Mouse (Mus musculus) CD4-positive helper T cell, adult 2 months (primary cell): ENCODE measurements around the gene Snap47.
A peak's percentile ranks its signal among the peaks of the same experiment; 100 is the strongest.

Source experiments
- DNase-seq: peaks from one replicate; pipeline ENCODE4 v3.0.0-alpha.2; 2012; ENCODE audit warnings: low read depth, missing footprints, low spot score

Snap47 gene

DNA sequence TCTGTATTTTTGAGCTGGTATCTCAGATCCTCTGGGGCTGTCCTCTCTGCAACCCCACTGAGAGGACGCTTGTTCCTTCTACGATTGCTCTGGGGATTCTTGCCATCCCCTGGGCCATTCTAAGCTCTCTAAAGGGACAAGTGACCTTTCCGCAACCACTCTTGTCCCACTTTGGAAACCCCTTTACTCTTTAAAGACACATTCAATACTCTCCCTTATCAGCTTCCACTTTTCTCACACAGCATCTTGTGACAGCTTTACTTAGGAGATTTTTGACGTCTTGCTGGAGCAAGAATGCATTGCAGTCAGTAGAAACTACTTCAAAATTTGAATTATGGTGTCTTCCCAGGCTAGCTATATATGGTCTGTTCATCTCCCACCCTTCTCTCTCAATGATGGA is at the start of gene Snap47:
Snap47 (minus strand) TSS at position 101 of the 400 bp plus-strand sequence.
- DNase-seq: no peak

DNA sequence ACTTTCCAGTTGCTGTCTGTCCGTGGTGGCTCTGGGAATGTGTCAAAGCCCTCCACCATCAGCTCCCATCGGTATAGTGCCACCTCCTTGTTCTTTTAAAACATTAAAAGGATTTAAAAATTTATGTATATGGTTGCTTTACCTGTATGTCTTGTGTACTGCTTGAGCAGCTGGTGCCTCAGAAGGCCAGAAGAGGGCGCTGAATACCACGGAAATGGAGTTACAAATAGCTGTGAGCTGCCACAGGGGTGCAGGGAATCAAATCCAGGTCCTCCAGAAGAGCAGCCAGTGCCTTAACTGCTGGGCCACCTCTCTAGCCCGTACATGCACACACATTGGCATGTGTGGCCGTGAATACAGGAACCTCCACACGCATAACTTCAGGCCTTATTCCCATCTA is 46.8 kb upstream of the Snap47 start:
- DNase-seq: no peak

DNA sequence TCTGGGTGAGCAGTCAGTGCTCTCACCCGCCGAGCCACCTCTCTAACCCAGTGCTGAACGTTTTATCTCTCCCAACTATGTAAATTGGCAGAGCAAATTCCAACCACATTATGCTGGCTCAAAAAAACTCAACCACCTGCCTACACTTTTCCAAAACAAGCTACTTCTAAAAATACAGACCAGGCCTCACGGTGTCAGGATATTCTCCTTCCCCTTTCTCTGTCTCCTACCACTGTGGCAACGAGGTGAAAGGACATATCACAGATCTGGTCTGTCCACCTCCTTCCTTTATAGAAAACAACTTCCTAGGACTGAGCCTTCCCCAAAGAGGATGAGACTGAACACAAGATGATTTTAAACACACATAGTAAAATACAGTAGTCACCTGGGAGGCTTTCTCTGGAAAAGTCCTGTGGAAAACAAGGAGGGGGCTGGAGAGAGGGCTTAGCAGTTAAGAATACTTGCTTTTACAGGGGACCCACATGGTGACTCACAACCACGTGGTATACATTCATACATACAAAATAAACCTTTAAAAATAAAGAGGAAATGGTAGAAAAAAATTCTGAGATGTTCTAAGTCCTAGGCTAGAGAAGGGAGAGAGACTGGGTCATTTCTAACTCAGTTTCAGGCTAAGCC is 45.8 kb upstream of the Snap47 start:
- DNase-seq: no peak

DNA sequence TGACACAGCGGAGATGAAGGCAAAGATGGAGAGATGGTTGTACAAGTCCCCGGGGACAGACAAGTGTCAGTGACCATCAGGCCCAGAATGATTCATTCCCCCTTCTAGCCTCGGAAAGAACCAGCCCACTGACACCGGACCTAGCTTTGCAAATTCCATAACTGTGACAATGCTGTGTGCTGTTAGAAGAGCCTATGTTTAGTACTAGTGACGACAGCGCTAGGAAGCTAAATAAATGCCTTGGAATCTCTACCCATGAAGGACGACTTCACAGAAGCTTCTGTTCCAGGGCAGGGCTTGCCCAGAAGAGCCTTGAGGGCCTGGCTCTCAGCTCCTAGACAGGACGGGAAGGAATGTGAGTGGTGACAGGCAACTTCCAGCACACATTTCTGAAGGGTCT is 35.2 kb upstream of the Snap47 start:
- DNase-seq: no peak

DNA sequence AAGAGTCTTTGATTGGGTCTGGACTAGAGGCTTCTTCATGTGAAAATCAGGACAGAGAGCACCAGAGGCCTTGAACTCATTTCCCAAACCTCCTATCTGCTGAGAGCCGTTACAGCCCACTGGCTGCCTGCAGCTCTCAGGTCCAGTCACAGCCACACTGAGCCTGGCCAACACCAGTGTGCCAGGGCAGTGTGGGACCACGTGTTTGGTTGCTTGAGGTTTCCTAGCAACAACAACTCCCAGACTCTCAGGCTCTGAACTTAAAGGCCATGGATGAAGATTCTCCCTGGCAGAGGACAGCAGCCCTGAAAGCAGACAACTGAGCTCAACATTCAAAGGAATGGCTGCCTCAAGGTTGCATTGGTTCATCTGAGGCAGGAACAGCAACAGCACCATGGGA is 34.7 kb upstream of the Snap47 start:
- DNase-seq: no peak

DNA sequence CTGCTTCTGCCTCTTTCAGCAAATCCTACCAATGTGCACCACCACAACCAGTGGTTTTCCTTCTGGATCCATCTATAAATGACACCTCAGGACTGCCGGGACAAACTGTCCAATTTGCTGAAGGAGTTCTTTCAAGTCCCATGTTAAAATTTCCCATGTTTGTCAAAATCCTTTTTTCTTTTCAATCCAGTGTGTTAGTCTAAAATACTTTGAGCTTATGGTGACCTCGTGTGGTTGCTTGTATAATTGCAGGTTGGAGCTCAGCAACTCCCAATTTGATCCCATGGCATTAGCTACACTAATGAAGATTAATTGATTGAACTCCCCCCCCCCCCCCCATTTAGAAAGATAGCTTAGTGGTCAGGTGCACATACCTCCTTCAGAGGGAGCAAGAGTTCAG is 32.2 kb upstream of the Snap47 start:
- peak; percentile 47 for DNase-seq

DNA sequence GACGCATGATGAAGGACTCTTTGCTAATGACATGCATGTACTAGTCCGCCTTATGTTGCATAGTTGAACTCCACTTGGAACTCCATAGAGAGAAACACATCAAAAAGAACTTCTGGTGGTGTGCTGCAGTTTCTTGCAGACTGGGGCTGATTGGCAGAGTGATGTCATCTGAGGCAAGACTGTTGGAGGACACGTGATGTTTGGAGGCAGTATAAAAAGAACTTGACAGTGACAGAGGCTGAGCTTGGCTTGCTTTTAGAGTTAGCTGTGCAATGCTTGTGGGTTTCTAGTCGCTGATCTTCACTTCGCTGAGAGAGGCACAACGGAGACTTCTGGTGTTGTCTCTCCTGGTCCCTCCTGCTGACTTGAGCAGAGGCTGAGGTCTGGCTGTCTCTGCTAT is 26.3 kb upstream of the Snap47 start:
- DNase-seq: no peak

DNA sequence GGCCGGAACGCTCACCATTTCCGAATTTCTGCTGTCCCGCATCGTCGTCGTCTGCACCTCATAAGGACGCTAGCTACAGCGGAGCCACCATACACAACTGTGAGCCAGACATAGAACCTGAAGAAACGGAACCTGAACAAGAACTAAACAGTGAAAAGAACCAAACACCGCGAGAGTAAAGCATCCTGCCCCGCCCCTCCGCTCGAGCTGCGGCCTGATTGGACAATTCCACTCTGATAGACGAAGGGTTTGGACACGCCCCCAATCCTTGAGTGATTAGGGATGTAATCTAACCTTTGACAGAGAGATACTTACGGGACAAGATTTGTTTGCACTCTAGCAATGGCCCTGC is 21.3 kb upstream of the Snap47 start, which contains the start of gene Zfp867:
Zfp867 (minus strand) TSS at position 149 of the 352 bp plus-strand sequence.
- DNase-seq: peak; percentile 87

DNA sequence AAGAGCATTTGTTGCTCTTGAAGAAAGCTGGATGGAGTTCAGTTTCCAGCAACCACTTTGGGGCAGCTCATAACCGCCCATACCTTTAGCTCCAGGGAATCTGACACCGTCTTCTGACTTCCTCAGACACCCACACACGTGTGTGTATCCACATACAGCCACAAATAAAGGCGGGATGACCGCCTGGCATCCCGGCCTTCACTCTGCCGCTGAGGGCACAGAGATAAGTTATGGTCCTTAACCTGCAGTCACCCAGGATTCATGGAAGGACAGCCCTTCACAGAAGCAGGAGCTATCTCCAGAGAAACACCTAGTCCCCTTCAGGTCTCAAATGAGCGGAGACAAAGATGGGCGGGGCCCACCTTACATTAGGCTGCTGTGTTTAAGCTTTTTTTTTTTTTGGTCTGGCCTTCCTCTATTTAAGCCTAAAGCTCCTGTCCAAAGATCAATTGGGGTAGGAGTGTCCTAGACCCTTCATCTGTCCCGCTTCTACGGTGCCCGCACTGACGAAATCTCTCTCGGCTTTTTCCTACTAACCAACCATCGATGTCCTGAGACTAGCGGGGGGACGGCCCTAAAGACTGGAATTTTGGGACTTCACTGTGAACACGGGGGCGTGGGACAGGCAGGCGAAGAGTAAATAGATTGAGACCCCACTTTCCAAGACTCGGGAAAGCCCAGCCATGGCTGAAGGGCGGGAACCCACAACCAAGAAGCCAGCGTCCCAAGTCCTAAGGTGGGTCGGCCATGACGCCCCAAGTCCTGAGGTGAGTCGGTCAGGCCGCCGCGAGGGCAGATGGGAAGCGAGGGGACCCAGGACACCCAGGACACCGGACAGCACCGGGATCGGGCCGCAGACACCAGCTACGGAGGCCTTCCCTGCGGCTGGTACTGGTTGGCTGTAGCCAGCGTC is 20.7 kb upstream of the Snap47 start:
- DNase-seq: peak; percentile 17

DNA sequence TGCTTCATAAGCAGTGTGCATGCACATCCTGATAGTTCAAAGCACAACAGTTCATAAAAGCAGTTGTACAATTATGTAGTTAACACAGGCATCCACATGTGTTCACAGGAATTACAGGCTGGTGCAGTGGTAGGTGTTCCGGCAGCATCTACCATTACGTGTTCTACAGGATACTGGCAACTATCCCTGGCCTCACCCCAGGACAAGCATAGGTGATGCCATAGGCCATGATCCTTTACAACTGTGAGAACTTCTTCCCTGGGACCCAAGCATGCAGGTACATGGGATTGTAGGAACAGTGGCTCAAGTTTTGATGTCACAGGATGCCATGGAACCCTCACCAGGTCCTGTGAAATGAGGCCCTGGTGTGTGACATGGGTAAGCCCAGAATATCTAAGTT is 9.5 kb upstream of the Snap47 start:
- DNase-seq: no peak

DNA sequence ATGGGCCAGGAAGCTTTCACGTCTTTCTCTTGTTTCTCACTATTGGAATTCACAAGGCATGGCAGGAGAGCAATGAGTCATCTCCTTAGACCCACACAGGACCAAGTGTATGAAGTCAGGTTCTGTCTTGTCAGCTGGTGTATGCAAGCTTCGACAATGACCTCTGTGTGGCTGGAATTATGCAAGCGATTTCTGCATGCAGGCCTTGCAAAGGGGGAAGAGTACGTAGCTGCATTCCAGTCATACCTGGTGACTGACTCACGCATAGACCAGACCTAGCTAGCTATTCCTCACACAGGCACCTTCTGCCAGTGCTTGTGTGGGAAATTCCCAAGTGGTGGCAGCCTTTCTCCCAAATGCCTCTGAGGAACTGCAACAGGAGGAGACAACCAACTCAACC is 8.0 kb upstream of the Snap47 start:
- no peak for DNase-seq

DNA sequence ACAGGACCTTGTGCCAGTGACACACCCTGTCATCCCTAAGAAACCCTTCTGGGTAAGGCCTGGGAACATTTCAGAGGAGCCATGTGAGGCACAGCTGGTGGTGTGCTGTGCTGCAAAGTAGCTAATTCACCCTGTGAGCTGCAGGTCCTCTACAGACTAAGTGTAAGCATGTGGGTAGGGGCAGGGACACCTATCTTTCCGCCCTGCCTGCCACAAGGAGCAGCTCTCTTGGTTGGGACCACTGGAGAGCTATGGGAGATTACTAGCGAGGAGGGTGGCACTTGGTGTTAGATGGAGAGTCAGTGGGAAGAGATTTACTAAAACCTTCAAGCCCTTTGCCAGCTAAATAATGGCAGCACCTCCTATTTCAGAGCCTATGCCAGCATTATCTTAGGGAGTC is 5.9 kb upstream of the Snap47 start:
- no peak for DNase-seq

DNA sequence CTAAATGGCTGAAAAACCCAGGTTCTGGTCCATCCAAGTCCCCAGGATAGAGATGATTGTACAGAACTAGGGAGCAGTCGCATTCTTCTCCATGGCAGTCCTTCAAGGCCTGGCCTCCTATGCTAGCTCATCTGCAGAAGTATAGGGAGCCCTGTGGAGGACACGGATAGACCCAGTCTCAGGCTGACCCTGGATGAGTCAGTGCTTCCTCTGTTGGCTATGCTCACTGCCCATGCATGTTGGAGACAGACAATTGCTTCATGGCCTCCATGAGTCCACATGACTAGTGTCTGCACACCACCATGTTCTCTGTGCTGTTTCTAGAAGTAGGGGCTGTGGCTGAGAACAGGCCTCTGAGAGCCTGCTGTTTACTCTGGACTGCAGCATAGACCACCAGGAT is 5.4 kb upstream of the Snap47 start:
- no peak for DNase-seq

DNA sequence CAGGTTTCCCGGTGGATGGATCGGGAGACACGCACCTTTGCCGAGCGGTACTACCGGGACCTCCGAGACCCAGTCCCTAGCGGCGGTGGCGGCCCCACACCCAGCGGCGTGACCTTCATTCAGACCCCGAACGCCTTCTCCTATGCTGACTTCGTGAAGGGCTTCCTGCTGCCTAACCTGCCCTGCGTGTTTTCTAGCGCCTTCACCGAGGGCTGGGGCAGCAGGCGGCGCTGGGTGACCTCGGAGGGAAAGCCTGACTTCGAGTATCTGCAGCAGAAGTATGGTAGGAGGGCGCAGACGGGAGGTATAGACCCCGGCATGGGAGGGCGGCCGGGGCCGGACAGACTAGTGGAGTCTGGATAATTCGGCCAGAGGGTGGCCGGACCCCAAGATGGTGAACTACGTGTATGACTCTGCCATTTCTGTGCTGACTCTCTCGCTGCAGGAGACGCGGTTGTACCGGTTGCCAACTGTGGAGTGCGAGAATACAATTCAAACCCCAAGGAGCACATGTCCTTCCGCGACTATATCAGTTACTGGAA is 685 bp downstream of the Snap47 start:
- DNase-seq: peak; percentile 68

DNA sequence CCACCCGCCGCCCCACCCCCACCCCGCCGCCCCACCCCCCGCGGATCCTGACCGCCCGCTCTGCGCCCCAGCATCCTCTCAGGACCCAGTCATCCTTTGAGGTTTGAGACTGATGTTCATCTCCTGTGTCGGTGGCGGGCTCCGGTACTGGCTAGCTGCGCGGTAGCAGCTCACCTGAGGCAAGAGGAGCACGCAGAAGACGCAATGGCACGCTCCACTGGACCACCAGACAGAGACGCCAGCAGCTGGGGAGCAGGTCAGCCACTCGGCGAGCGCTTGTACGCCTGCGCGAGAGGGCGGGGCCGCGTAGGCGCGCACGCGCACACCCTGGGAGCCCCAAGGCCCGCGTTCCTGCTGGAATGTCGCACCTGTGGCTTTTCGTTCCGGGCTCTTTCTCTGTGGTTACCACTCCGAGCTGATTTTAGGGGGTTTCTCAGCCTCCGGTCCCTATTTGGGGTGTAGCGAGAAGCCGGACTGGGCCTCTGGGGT is 1.2 kb downstream of the Snap47 start, which contains the start of gene Jmjd4:
Jmjd4 (plus strand) TSS at position 305 of the 489 bp plus-strand sequence.
- DNase-seq: peak; percentile 86

DNA sequence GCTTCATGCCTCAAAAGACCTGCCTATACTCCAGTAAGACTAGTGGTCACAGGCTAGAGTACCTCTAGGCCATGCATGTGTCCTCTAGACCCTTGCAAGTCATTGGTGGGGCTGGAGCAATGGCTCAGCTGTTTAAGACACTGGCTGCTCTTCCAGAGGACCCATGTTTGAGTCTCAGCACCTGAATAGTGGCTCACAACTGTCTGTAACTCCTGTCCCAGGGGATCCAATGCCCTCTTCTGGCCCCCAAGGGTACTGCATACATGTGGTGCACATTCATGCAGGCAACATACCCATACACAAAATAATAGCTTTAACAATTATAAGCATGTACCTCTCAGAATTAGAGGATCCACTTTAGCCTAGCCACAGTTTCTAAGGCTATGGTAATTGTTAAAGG is 7.9 kb downstream of the Snap47 start:
- DNase-seq: no peak

DNA sequence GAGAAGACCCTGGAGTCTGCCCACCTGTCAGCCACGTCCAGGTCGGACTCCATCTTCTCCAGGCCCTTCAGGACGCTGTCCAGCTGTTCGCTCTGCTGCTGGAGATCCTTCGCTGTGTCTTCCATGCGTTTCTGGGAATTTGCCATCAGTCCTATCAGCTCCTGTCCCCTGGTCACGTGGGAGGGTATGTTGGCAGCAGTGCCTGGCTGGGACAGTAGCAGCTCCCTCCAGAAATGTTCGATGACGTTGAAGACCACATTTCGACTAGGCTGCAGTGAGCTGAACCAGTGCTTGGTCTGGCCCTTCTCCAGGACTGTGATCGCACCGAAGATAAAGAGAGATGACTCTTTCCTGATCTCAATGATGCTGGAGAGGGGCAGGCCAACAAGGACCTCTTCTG is 13.0 kb downstream of the Snap47 start:
- no peak for DNase-seq

DNA sequence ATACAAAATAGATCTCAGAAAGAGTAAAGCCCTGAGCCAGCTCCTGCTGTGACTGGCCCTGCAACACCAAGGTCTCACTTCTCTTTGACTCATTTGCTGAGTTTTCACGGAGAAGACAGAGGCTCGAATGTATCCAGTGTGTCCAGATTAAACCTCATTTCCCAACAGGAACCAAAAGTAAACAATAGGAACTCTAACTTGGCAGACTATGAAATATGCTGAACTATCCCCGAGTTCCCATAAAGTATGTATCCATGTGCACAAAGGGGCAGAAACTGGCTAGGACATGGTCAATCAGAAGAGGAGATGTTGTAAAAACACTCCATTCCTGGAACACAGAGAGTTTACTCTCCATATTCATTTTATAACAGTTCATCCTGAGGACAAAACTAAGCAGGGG is 18.7 kb downstream of the Snap47 start:
- no peak for DNase-seq

DNA sequence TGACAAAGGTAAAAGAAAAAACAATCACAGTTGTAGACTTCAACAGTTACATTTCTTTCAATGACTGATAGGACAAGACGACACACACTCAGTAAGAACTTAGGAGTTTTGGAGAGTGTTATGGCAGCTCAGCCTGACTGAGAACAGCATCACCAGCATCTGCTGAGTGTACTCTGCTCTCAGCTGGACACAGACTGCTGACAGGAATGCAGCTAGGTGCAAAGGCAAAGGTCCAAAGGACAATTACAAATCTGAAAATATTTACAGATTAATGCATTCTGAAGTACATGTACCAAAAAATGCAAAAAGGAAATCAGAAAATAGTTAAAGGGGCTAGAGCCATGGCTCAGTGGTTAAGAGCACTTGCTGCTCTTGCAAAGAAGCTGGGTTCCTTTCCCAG is 21.0 kb downstream of the Snap47 start:
- DNase-seq: no peak

DNA sequence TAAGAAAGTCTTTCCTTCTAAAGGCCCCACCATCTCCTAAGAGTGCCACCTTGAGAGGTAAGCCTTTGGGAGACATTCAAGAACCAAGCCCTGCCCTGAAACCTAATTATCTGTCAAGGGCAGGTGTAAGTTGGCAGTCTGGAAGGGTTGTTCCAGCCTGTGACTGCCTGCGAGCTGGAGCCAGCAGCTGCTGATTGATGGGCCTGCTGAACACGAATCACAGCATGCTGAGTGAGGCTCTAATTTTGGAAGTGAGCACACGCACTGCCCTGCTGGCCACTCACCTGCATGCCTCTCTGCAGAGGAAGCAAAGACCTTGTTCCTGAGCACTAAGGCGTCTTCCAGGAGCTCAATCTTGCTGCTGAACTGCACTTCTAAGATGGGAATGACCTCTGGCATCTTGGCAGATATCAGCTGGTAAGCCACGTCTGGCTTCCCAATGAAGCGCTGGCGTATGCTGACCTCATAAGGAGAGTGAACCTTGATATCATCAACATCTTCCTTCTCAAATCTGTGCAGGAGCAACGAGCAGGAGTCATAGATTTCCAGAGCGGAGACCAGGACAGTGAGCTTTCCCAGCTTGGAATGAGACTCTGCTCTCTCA is 22.8 kb downstream of the Snap47 start:
- no peak for DNase-seq

DNA sequence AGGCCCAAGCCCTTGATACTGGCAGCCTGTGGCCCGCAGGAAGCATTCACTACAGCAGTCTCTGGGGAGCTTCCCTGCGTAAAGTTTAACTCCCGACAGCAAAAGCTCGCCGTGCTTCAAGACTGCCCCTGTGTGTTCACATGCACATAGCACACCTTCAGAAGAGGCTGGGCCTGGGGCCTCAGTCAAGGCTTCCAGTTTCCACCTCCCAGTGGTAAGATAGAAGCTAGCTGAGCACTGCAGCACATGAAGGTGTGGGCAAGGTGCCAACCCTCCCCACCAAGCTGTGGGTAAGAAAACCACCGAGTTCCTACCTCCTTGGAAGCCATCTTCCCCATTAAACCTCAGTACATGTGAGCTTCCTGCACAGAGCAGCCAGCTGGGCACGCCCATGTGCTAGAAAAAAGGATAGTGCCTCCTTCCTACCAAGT is 25.3 kb downstream of the Snap47 start:
- peak; percentile 93 for DNase-seq

DNA sequence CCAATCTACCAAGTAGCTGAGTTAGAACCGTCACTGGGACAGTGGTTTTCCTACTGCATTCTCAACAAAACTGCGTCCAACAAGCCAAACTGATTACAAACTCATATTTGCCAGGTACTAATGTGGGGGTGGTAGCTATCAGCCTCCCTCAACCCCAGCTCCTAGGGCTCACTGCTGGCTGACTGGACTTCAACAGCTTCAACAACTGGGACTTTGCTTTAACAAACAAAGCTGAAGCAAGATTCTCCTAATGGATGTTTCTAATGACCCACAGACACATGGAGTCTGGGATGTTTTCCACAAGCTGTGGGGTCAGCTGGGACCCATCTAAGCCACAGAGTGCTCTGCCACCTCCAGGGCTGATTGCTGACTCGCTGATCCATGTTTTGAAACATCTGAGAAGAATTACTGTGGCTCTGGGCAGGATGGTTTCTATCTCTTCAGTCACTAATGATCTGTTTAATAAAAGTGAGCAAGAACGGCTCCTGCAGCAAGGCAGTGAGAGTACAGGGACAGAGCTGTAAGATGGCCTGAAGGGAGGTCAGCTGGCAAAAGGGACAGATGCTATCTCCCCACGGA is 27.9 kb downstream of the Snap47 start:
- no peak for DNase-seq
